Comparison of ENCODE assay signal across 9 mouse cellular contexts in genomic region chr12:51346121-51346520, GRCm38 (mm10). TPM values are rescaled to one million over a fixed set of nuclear protein-coding genes. Genes with fewer than 3 reads are reported as not detected.
DNase-seq lines count a peak whose midpoint lies in the region; ATAC-seq and TF ChIP-seq lines count a peak whose summit lies in the region.
"Had no signal": no experiment of that assay in that cellular context is flagged by ENCODE, and none has a peak within 500 bp of the region (broad histone marks: within the 10 kb centered on the region; RNA-seq: fewer than 3 reads in every experiment).

No protein-coding gene starts in this region.

- peaks cover 15% of the 10 kb centered on the region for H3K36me3 ChIP-seq in E14TG2a.4 (ENCODE audit: insufficient read depth, low read length)
- H3K36me3 ChIP-seq in embryonic facial prominence, embryonic 14.5 days (ENCODE audit: control insufficient read depth, insufficient read depth, low read length): no peaks in the 10 kb centered on the region
- no peaks in the 10 kb centered on the region for H3K36me3 ChIP-seq in lung, postnatal 0 days (ENCODE audit: insufficient read depth, low read length)

- H3K4me1 ChIP-seq in E14TG2a.4 (replicated peaks; ENCODE audit: low read depth, low read length): peaks cover 32% of the 10 kb centered on the region
- H3K4me1 ChIP-seq in embryonic facial prominence, embryonic 14.5 days (ENCODE audit: control insufficient read depth, insufficient read depth, low read length): peaks cover 12% of the 10 kb centered on the region
- H3K4me1 ChIP-seq in lung, postnatal 0 days (ENCODE audit: insufficient read depth, low read depth, low read length): no peaks in the 10 kb centered on the region

- H3K4me3 ChIP-seq in E14TG2a.4 (replicated peaks; ENCODE audit: low read length): peak overlapping the region; percentile 92
- H3K4me3 ChIP-seq in embryonic facial prominence, embryonic 14.5 days (ENCODE audit: low read depth, low read length): no peak overlapping the region
- no peak overlapping the region for H3K4me3 ChIP-seq in lung, postnatal 0 days (ENCODE audit: low read depth, low read length)

- no peak for TF ChIP-seq EP300 in lung, postnatal 0 days (IDR thresholded peaks at IDR 0.05)

- 36% methylated on average over 4 of the region's 4 CpGs for WGBS in embryonic facial prominence, embryonic 14.5 days
- WGBS in lung, postnatal 0 days: 38% methylated on average over 4 of the region's 4 CpGs

- TF ChIP-seq CTCF in E14TG2a.4 (conservative IDR thresholded peaks at IDR 0.05; ENCODE audit: low read length): no peak
- peak; percentile 7; the same call in 1 of the 2 replicates for TF ChIP-seq CTCF in lung, postnatal 0 days (IDR thresholded peaks at IDR 0.05)

- DNase-seq in cerebellum, adult 9-11 months: peak; percentile 11
- DNase-seq in embryonic facial prominence, embryonic 14.5 days (ENCODE audit: low spot score): peak; percentile 63
- peak; percentile 70 for DNase-seq in lung, postnatal 0 days (ENCODE audit: low spot score)
- no peak for DNase-seq in spleen, postnatal 10 days (ENCODE audit: low spot score in 2 of 2)

- no peak for ATAC-seq in cerebellum, adult (ENCODE audit: insufficient number of reproducible peaks, low FRiP score, low TSS enrichment)
- no peak for ATAC-seq in embryonic facial prominence, embryonic 14.5 days (ENCODE audit: low read depth)
- ATAC-seq in lung, postnatal 0 days: peak; percentile 17; the same call in 1 of the 2 replicates
- ATAC-seq in frontal cortex, adult (ENCODE audit: low TSS enrichment): no peak
- ATAC-seq in megakaryocyte, adult 5-6 weeks (ENCODE audit: poor library complexity, severe bottlenecking): no peak

- H3K9ac ChIP-seq in embryonic facial prominence, embryonic 14.5 days (ENCODE audit: low read depth, low read length): no peak overlapping the region
- H3K9ac ChIP-seq in lung, postnatal 0 days (replicated peaks; ENCODE audit: low read depth): no peak overlapping the region
- H3K9ac ChIP-seq: liver, embryonic 14.5 days had no signal

- H3K4me2 ChIP-seq in embryonic facial prominence, embryonic 14.5 days (ENCODE audit: low read depth, low read length): no peak overlapping the region
- H3K4me2 ChIP-seq in lung, postnatal 0 days (replicated peaks; ENCODE audit: low read depth, low read length): no peak overlapping the region

- no peaks in the 10 kb centered on the region for H3K9me3 ChIP-seq in E14TG2a.4 (ENCODE audit: low read length)
- H3K9me3 ChIP-seq in embryonic facial prominence, embryonic 14.5 days (ENCODE audit: control insufficient read depth, low read length): no peaks in the 10 kb centered on the region
- no peaks in the 10 kb centered on the region for H3K9me3 ChIP-seq in lung, postnatal 0 days (ENCODE audit: low read length)

- no peak overlapping the region for H3K27ac ChIP-seq in embryonic facial prominence, embryonic 14.5 days (replicated peaks; ENCODE audit: low read depth, low read length)
- H3K27ac ChIP-seq in lung, postnatal 0 days (ENCODE audit: low read length): peak overlapping the region; percentile 54
- H3K27ac ChIP-seq: liver, embryonic 14.5 days had no signal

- peaks cover 6% of the 10 kb centered on the region for H3K27me3 ChIP-seq in E14TG2a.4 (ENCODE audit: insufficient read depth, low read length)
- no peaks in the 10 kb centered on the region for H3K27me3 ChIP-seq in embryonic facial prominence, embryonic 14.5 days (replicated peaks; ENCODE audit: control insufficient read depth, insufficient read depth, low read length)
- no peaks in the 10 kb centered on the region for H3K27me3 ChIP-seq in lung, postnatal 0 days (replicated peaks; ENCODE audit: insufficient read depth, low read length)

RNA-seq across cellular contexts. Expression of gene G2e3, which starts 1.7 kb away (rescaled TPM):
- polyA plus RNA-seq in embryonic facial prominence, embryonic 14.5 days (2014; fragmentation: Nextera tagmentation; extraction: Ambion mirVana): 23.9 and 27.2 TPM in 2 replicates
- polyA plus RNA-seq in lung, postnatal 0 days (2015; fragmentation: Nextera tagmentation; extraction: Ambion mirVana): 7.5 and 9.1 TPM in 2 replicates
- total RNA-seq in megakaryocyte, adult 5-6 weeks (2015): 27.4 and 30.5 TPM in 2 replicates
- 25.1 and 41.2 TPM in 2 replicates for total RNA-seq in megakaryocyte, adult 5-6 weeks (2017)

RNA-seq across cellular contexts. Expression of gene Scfd1, which starts 31.2 kb away (rescaled TPM):
- polyA plus RNA-seq in embryonic facial prominence, embryonic 14.5 days (2014; fragmentation: Nextera tagmentation; extraction: Ambion mirVana): 88.1 and 94.5 TPM in 2 replicates
- polyA plus RNA-seq in lung, postnatal 0 days (2015; fragmentation: Nextera tagmentation; extraction: Ambion mirVana): 61.2 and 62.5 TPM in 2 replicates
- 51.8 and 59.5 TPM in 2 replicates for total RNA-seq in megakaryocyte, adult 5-6 weeks (2015)
- total RNA-seq in megakaryocyte, adult 5-6 weeks (2017): 71.4 and 76.1 TPM in 2 replicates

Comparison
In these comparisons a context has a peak if more than half of its experiments do, and no peak if none do; other contexts are left out.
1. DNase-seq: peak in cerebellum, adult 9-11 months (single experiment), embryonic facial prominence, embryonic 14.5 days (single experiment) and lung, postnatal 0 days (single experiment); none in spleen, postnatal 10 days (0 of 2).